In genomic region chr7:60391011-60391863, GRCm38 (mm10) we compare ENCODE assay signal across 8 mouse cellular contexts.
DNase-seq lines count a peak whose midpoint lies in the region; ATAC-seq and TF ChIP-seq lines count a peak whose summit lies in the region.
"Not testable (repeated sequence)": the region's sequence is repeated elsewhere in the genome, so short reads cannot be mapped to it uniquely, and the experiment has no call there.

No protein-coding gene starts in this region.

- peak overlapping the region; percentile 41 for H3K4me2 ChIP-seq in hindbrain, embryonic 14.5 days (replicated peaks)
- H3K4me2 ChIP-seq in liver, embryonic 15.5 days: peak overlapping the region; percentile 51
- H3K4me2 ChIP-seq in neural tube, embryonic 12.5 days (replicated peaks): peak overlapping the region; percentile 43

- not testable (repeated sequence) for TF ChIP-seq CTCF in cortical plate, adult 2 months (IDR thresholded peaks at IDR 0.05; ENCODE audit: extremely low read depth, insufficient read depth, low read length); testis, adult 2 months (IDR thresholded peaks at IDR 0.05; ENCODE audit: control insufficient read depth, insufficient read depth, insufficient replicate concordance, low read depth, low read length)

- ATAC-seq in hindbrain, embryonic 14.5 days (ENCODE audit: low FRiP score): peak; percentile 96
- not testable (repeated sequence) for ATAC-seq in liver, embryonic 15.5 days (ENCODE audit: insufficient read depth)
- ATAC-seq in neural tube, embryonic 12.5 days (ENCODE audit: low FRiP score, low read depth): peak; percentile 96

- H3K9ac ChIP-seq in hindbrain, embryonic 14.5 days: peak overlapping the region; percentile 50
- H3K9ac ChIP-seq in liver, embryonic 15.5 days; neural tube, embryonic 12.5 days: not testable (repeated sequence)

- not testable (repeated sequence) for H3K36me3 ChIP-seq in hindbrain, embryonic 14.5 days (replicated peaks; ENCODE audit: control insufficient read depth, insufficient read depth); liver, embryonic 15.5 days (replicated peaks); neural tube, embryonic 12.5 days; testis, adult 2 months (ENCODE audit: control insufficient read depth, insufficient read depth, low read length)

- peak overlapping the region; percentile 28 for H3K4me3 ChIP-seq in cortical plate, adult 2 months (ENCODE audit: insufficient read depth, low read length)
- peak overlapping the region; percentile 34 for H3K4me3 ChIP-seq in hindbrain, embryonic 14.5 days (replicated peaks; ENCODE audit: low read length)
- H3K4me3 ChIP-seq in liver, embryonic 15.5 days (replicated peaks): peak overlapping the region; percentile 33
- H3K4me3 ChIP-seq in neural tube, embryonic 12.5 days: peak overlapping the region; percentile 27
- peak overlapping the region; percentile 84 for H3K4me3 ChIP-seq in testis, adult 2 months (ENCODE audit: control insufficient read depth, low read depth, low read length)

- not testable (repeated sequence) for H3K4me1 ChIP-seq in cortical plate, adult 2 months (ENCODE audit: control insufficient read depth, insufficient read depth, low read length); hindbrain, embryonic 14.5 days (replicated peaks; ENCODE audit: control insufficient read depth, insufficient read depth, low read length); liver, embryonic 15.5 days (replicated peaks); neural tube, embryonic 12.5 days; testis, adult 2 months (ENCODE audit: control insufficient read depth, insufficient read depth, low read length)

- not testable (repeated sequence) for H3K27me3 ChIP-seq in hindbrain, embryonic 14.5 days (ENCODE audit: control insufficient read depth, insufficient read depth, low read length); liver, embryonic 15.5 days; neural tube, embryonic 12.5 days (replicated peaks); testis, adult 2 months (ENCODE audit: control insufficient read depth, insufficient read depth, low read length)

- WGBS in hindbrain, embryonic 14.5 days: 19% methylated on average over 33 of the region's 33 CpGs
- 8% methylated on average over 33 of the region's 33 CpGs for WGBS in liver, embryonic 15.5 days (ENCODE audit: insufficient replicate concordance)
- 12% methylated on average over 33 of the region's 33 CpGs for WGBS in neural tube, embryonic 12.5 days

- DNase-seq in adrenal gland, adult 2 months: peak; percentile 30
- DNase-seq in frontal cortex, postnatal 25 days (ENCODE audit: low spot score in 2 of 2): peak; percentile 6 to 20
- peak; percentile 81 for DNase-seq in hindbrain, embryonic 14.5 days (ENCODE audit: low spot score)
- peak; percentile 35 for DNase-seq in layer of hippocampus, adult 9-10 months (ENCODE audit: low spot score)

- not testable (repeated sequence) for H3K9me3 ChIP-seq in hindbrain, embryonic 14.5 days (ENCODE audit: control insufficient read depth, low read length); liver, embryonic 15.5 days (replicated peaks); neural tube, embryonic 12.5 days

- 0 out of 2 replicates have a peak, but pooled peaks have one; percentile 28 for TF ChIP-seq POLR2A in cortical plate, adult 2 months (IDR thresholded peaks at IDR 0.05; ENCODE audit: extremely low read depth, insufficient read depth, low read length)
- peak; percentile 39; the same call in 1 of the 2 replicates for TF ChIP-seq POLR2A in testis, adult 2 months (IDR thresholded peaks at IDR 0.05; ENCODE audit: control insufficient read depth, low read depth, low read length)

- not testable (repeated sequence) for H3K27ac ChIP-seq in cortical plate, adult 2 months (ENCODE audit: insufficient read depth, low read length); liver, embryonic 15.5 days (replicated peaks); neural tube, embryonic 12.5 days
- H3K27ac ChIP-seq in hindbrain, embryonic 14.5 days: peak overlapping the region; percentile 80
- H3K27ac ChIP-seq in testis, adult 2 months (ENCODE audit: control insufficient read depth, insufficient read depth, low read depth, low read length): peak overlapping the region; percentile 67

Comparison
In these comparisons a context has a peak if more than half of its experiments do, and no peak if none do; other contexts are left out.
1. DNase-seq: peak in every context shown above with its lines; median percentile 81 in hindbrain, embryonic 14.5 days; 35 in layer of hippocampus, adult 9-10 months; 30 in adrenal gland, adult 2 months; 13 in frontal cortex, postnatal 25 days.
2. H3K4me3 ChIP-seq: peak in every context shown above with its lines; median percentile 84 in testis, adult 2 months; 34 in hindbrain, embryonic 14.5 days; 33 in liver, embryonic 15.5 days; 28 in cortical plate, adult 2 months; 27 in neural tube, embryonic 12.5 days.